Mouse (Mus musculus) cortical plate, adult 2 months (tissue): ENCODE data around the gene Oaz1.

ENCODE experiments used
- CTCF ChIP-seq: fragments of 200-500 bp; IDR thresholded peaks from 2 replicates; pipeline ENCODE4 v1.5.1; 2011; ENCODE audit warnings: mild to moderate bottlenecking, control low read depth, low read length; ENCODE audit not compliant: insufficient read depth; ENCODE audit errors: extremely low read depth
- POLR2A ChIP-seq: fragments of 200-500 bp; IDR thresholded peaks from 2 replicates; pipeline ENCODE4 v1.6.1; 2011; ENCODE audit warnings: mild to moderate bottlenecking, low read length, control low read depth; ENCODE audit not compliant: insufficient read depth; ENCODE audit errors: extremely low read depth

DNA sequence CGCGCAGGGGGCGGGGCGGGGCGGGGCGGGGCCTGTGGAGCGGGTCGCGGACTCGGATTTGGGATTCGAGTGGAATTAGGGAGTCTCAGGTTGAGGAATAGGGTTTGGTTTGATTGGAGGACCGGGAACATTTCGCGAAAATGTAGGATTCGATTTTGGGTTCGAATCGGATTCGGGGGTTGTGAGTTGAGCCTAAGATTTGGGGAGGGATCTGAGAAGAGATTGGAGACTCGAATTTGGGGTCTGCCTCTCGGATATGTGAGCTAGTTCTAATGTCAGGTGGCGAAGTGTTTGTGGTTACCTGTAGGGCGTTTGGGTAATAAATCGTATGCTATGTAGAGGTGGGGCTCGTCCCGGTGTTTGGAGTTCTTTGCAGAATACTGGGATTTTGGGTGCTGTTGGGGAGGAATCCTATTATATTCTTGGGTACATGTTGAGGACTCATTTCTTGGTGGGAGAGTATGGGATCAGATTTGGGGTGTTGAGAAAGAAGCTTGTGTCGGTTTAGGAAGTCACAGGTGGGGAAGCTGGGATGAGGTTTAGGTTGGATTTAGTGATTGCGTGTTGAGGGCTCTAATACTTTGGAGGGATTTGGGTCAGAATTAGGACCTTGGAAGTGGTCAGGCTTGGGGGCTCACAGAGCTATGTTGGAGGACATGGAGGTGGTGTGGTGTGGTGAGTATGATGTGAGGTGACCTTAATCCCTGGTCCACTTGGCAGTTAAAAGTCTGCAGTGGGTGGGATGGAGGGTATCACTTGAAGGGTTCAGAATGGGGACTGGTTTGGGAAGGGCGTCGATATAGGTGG lies 810 bp downstream of the Oaz1 start:
- no peak for TF ChIP-seq CTCF
- TF ChIP-seq POLR2A = no peak
